Mouse (Mus musculus): ENCODE data around the gene AC134908.4.

DNA sequence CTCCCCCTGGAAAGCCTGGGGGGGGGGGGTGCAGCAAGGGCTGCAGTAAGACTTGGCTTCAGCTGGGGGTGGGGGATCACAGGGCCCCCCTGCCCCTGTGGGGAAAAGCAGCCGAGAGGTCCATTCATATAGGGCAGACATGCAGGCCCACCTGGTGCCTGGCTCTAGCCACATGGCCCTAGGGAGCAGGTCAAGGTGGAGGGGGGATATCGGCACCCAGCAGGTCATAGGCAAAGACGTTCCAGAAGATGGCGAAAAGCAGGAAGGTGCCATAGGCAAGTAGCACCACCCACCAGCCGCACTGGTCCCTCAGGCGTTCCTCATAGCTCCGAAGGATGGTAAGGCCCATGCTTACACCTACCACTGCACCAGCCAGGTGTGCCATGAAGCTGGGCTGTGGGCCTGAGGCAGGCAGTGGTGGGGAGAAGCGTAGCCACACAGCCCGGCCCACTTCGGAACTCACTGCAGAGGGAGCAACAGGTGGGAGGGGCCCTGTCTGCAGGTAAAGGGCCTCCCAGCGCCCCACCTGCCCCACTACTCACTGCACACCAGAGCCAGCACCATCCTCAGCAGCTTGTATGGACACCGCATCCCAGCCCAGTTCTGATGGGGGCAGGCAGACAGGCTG lies 39.2 kb upstream of the AC134908.4 start:
- TF ChIP-seq CTCF (conservative IDR thresholded peaks at IDR 0.05; ENCODE audit: insufficient read depth, insufficient read length, low read depth, low read length) (no peak), POLR2A (IDR thresholded peaks at IDR 0.05; ENCODE audit: low read depth, low read length) (no peak)

Data from kidney, adult 2 months (tissue).